Mouse (Mus musculus) embryo, embryonic 11 days (tissue): Measurements from ENCODE around the gene Plekhg6.

Experiments
- DNase-seq: peaks from one replicate; pipeline ENCODE4 v3.0.0-alpha.2; 2015

The Plekhg6 gene

DNA sequence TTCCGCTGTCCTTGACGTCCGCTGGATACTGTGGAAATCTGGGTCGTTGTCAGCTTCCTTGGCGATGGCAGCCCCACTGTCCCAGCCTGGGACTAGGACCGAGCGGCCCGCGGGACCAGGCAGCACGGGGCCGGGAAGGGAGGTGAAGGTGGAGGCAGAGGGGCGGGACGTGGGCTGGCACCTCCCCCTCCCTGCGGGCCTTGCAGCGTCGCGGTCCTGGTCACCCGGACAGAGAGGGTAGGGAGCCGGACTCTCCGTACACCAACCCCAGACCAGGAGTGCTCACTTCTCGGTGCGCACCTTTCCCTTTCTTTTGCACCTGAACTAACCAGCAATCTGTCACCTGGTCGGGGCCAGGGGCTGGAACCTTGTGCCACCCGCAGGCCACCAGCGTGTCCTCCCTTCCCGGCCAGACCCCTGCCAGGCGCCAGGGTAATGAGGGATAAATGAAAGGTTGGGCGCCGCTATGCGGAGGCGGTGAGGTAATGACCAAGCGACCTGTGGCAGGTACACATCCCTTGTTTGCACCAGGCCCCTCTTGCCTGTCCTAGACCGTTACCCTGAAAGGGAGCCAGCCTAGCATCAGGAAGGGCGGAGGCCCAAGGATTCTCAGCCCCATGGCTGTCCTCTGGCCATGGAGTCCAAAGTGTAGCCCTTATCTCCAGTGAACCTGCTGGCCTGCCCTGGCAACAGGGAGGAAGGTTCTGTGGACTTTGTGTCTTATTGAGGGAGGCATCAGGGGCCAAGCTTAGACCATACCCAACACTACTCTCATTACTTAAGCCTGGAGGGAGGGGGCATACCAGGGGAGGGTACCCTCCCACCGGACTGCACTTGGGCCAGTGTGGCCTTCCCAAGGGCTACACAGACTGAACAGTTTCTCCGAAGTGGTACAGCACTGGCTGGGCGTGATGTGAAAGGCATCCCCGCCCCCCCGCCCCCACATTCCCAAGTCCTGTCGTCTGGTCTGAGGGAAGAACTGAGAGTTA, at the start of gene Plekhg6:
TSS of gene Plekhg6 (minus strand) at position 422 of the 989 bp plus-strand sequence.
- DNase-seq = no peak

DNA sequence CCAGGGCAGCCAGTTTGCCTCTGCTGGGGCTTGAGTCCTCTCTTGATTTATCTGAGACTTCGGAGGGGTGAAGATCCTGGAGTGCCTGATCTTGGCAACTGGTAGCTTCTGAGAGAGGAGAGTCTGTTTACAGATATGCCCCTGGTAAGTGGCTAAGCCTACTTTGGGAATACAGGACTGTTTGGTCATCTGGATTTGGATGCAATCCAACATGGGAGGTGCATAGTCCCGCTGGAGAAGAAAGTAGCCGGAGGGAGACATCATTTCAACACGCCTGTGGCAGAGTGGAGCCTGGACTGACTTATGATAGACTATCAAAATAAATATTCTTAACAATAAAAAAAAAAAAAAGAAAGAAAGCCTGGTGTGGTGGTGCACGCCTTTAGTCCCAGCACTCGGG, 49.1 kb upstream of the Plekhg6 start:
- no peak for DNase-seq

DNA sequence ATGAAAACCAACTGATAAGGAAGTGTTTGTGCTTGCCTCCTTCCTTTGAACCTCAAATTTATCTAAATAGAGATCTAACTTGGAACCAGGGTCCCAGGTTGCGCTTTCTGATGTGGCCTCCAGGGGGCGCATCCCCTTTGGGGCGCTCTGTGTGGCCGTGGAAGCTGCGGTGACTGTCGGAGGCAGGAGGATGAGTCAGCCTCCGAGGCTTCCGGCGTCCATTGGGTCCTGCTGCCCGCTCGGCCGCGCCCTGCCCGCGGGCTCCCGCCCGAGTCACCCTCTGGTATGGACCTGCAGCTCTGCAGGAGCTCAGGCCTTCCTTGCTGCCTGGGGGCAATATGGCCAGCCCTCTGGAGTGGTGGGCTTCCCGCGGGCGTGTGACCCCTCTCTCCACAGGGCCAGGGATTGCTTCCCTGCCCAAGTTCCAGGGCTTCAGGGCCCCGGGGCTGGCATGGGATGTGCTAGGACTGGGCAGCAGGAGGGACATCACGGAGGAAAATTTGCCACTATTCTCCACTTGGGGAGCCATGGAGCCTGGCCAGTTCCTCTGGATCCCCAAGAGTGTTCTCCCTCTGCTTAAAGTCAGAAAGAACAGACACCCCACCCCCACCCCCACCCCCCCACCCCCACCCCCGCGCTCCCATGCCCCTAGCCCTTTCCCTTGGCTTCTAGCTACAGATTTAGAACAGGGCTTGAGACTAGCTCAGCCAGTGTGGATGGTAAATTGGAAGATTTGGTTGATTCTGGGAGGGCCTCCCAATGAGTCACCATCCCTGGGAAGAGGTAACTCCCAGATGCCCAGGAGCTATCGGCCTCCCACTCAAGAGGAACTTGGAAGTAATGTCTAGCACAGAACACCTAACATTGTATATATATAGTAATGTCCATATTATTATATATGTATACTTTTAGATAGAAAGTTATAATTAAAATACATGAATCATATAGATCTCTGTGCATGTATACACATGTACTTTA, 46.1 kb upstream of the Plekhg6 start:
- peak; percentile 90 for DNase-seq

DNA sequence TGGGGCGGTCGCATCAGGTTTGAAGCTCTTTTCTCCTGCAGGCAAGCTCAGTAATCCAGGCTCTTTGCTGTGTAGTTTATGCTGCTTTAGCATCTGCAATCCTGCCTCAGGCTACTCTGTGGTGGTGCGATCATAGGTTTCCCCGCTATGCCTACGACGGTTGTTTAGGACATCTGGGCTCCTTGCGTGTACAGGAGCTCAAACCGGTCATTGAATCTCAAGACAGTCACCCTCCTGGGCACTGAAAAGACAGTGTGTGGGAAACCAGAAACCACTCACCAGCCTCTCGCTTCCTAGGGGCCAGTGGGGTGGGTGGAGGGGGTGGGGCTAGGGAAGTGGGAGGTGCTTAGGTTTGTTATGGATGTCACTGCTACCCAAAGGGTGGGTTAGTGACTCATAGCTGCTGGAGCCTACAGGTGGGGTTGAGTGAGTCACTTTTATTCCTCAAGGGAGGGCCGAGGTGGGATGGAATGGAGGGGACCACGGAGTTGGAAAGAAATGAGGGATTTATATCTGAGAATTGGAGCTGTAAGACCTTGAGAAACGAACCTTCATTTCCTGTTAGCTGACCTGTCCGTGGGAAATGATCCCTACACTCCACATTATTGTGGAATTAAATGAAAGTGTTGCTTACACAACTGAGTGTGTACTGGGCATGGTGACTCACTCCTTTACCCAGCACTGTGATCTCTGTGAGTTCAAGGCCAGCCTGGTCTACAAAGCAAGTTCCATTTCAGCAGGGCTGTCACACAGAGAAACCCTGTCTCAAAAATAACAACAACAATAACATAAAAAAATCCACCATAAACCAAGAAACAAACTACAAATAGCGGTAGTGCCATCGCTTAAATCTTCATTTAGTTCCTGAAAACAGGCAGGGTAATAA, 44.9 kb upstream of the Plekhg6 start:
- DNase-seq = no peak

DNA sequence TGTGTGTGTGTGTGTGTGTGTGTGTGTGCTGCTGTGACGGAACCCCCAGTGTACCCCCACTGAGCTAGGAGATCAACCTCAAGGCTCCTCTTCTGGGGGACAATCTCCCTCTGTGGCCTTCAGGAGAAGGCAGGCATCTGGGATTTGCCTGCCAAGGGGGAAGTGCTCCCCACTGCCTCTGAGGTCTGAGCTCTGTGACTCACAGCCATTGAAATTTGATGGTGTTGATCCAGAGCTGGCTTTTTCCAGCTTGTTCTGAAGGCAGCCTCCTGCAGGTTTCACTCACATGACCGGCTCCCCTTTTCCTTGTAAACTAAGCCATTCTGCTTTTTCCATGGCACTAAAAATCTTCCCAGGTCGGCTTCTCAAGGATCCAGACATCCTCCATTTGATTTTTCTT, 43.6 kb upstream of the Plekhg6 start:
- DNase-seq = no peak

DNA sequence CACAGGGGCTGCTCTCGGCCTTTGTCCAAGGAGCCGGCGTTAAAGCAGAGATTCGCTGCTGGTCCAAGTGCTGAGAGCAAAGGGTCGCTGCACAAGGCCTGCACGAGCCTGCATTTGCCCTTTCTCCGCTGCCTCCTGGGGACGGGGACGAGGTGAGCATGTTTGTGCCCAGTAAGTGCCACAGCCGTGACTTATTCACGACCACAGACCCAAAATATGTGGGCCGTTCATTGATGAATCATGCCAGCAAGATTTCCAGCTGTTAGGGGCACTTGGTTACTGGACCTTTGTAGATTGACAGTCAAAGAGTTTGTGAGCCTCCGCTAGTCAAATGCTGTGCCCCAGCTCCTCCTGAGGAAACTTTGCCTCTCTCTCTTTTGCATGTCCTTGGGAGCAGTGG, 42.9 kb upstream of the Plekhg6 start:
- DNase-seq = no peak

DNA sequence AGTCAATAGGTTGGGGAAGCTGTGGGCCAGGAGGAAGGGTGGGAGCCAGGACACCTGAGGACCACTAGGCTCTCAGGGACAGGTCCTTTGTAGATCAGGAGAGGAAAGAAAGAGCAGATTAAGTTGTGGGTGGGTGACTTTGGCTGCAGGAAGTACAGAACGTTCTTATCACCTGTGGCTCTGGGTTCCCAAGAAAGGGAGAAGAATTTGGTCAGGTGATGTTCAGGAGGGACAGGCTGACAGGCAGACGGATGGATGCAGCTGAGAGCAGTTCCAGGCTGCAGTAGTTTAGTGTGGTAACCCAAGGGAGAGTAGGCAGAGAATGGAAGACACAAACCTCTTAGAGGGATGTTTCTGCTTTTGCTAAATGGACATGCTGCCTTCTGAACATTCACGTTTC, 42.5 kb upstream of the Plekhg6 start:
- DNase-seq = no peak

DNA sequence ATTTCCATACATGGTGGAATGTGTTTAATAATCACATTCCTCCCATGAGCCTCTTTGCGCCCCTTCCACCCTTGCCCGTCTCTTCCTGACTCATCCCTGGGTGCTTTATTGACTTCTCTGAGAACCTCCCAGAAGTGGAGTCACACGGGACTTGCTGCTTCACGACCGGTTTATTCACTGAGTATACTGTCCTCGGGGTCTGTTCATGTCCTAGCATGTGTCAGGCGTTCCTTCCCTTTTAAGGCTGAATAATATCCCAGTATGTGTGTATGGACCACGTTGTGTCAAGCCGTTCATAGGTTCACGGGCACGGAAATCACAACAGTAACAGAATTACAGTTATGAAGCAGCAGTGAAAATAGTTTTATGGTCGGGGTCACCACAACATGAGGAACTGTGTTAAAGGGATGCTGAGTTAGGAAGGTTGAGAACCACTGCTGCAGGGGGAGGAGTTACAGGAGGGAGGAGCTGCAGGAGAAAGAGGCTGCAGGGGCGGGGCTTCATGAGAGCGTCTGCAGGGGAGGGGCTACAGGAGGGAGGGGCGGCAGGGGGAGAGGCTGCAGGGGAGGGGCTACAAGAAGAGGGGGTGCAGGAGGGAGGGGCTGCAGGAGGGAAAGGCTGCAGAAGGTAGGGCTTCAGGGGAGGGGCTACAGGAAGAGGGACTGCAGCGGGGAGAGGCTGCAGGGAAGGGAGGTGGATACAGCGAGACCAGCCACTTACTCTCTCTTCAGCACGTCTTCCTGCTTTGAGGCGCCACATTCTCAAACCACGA, 41.6 kb upstream of the Plekhg6 start:
- peak; percentile 87 for DNase-seq

DNA sequence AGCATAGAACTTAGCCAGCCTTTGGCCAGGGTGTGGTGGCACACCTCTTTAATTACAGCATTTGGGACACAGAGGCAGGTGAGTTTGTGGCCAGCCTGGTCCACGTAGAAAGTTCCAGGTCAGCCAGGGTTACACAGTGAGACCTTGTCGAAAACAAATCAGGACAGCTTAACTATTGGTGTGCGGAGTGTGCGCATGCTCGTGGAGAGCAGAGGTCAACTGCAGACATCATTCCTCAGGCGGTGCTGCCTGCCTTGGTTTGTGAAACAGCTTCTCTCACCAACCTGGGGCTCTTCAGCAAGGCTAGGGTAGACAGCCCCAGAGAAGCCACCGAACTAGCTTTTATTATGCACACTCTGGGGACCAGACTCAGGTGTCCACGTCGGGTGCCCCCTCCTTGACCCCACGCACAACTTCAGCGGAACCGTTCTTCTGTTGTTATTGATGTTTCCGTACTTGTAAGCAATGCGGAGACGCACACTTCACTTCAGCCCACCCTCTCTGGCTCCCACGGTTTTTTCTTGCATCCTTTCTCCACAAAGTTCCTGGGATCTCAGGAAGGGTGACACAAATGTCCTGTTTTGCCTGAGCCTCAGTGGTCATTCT, 40.0 kb upstream of the Plekhg6 start:
- no peak for DNase-seq

DNA sequence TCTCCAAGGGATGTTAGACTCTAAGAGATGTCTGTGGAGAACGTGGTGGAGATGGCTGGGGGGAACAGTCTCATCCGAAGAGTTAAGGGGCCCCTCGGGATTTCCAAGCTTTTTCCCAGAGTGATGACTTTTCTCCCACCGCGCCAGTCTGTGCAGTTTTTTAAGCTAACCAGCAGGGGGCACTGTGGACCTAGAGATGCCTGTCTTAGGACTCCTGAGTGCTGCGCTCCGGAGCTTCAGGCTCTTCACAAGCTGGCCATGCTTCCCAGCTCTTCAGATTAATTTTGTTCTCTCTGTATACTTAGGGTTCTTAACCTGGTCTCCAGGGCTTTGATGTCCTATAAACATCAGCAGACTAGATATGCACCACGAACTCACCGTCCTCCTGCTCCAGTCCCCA, 38.2 kb upstream of the Plekhg6 start:
- peak; percentile 89 for DNase-seq

DNA sequence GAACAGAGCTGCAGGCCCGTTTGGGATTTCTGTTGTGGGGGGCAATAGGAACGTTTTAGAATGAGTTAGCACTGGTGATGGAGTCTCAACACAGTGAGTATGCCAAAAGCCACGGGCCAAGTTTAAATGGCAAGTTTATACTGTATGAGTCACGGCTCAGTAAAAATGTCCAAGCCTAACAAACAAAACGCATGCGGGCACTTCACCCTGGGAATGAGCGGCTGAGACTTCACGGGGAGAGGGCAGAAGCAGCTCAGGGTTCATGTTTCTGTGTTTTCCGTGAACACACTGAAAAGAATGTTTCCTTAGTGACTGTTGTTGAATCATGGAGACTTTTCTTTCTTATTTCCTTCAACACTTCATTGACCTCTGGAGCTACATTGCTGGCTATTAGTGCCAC, 32.7 kb upstream of the Plekhg6 start:
- DNase-seq = no peak

DNA sequence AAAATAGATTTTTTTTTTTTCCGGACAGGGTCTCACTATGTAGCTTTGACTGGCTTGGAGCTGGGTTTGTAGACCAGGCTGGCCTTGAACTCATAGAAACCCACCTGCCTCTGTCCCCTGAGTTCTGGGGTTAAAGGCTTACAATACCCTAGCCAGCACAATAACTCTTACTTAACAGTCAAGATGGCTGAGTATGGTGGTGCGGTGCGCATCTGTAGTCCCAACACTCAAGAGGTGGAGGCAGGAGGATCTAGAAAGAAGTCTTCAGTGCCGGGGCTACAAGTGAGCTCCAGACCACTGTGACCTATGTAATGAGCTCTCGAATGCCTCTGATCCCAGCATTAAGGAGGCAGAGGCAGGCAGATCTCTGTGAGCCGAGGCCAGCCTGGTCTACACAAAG, 31.1 kb upstream of the Plekhg6 start:
- DNase-seq = no peak

DNA sequence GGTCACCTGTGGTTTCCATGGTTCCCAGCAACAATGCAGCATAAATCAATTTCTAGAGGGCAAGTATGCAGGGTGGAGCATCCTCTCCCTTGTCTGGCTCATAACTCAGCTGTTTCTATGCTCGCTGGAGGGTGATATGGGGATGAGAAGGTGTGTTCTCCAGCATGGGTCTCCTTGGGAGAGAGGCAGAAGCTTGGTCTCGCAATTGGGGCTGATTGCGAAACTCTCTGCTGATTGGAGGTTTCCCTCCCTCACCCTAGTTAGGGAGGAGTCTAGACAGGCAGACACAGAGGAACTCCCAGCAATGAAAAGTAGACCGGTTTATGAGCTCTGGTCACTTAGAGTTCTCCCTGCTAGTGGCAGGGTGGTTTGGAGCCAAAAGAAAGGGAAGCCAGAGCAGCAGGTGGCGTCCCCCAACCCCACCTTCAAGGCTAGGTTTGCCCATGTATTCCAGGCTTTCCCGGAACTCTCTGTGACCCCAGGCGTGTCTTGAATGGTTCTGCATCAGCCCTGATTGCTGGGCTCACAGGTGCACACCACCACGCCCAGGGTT, 30.5 kb upstream of the Plekhg6 start:
- no peak for DNase-seq

DNA sequence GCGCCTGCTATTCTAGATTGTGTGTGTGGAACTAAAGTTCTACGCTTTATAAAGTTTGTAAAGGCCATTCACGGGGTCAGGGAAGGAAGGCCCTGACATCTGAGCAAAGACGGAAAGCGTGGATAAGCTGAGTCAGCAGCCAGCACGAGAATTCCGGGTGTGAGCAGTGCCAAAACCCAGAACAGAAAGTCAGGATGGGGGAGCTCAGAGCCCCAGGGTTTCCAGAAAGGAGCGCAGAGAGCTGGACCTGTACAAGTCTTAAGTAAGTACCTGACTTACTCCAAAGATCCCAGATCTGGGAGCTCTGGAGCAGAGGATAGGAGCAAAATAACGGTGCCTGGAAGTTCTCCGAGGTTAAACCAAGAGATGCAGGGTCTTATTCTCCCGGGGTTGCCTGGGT, 30.0 kb upstream of the Plekhg6 start:
- no peak for DNase-seq

DNA sequence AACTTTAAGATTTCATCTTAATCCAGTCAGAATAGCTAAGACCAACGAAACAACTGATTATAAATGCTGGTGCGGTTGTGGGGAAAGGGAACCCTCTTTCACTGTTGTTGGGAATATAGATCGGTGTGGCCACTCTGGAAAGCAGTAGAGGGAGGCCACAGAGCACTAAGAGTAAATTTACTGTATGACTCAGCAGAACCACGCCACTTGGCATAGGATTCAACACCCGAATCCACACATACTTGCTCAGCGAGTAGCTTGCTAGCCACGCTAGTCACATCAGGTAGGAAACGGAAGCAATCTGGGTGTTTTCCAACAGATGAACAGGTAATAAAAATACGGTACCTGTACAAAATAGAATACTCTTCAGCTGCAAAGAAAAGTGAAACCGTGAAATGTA, 27.1 kb upstream of the Plekhg6 start:
- DNase-seq = no peak

DNA sequence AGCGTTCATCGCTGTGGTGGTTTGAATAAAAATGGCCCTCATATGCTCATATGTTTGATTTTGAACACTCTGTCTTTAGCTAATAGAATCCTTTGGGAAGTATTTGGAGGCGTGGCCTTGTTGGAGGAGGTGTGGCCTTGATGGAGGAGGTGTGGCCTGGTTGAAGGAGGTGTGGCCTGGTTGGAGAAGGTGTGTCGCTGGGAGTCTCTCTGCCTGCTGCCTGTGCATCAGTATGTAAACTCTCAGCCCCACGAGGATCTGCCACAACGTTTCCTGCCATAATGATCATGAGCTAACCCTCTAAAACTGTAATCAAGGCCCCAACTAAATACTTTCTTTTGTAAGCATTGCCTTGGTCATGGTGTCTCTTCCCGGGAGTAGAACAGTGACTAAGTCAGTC, 26.6 kb upstream of the Plekhg6 start:
- no peak for DNase-seq

DNA sequence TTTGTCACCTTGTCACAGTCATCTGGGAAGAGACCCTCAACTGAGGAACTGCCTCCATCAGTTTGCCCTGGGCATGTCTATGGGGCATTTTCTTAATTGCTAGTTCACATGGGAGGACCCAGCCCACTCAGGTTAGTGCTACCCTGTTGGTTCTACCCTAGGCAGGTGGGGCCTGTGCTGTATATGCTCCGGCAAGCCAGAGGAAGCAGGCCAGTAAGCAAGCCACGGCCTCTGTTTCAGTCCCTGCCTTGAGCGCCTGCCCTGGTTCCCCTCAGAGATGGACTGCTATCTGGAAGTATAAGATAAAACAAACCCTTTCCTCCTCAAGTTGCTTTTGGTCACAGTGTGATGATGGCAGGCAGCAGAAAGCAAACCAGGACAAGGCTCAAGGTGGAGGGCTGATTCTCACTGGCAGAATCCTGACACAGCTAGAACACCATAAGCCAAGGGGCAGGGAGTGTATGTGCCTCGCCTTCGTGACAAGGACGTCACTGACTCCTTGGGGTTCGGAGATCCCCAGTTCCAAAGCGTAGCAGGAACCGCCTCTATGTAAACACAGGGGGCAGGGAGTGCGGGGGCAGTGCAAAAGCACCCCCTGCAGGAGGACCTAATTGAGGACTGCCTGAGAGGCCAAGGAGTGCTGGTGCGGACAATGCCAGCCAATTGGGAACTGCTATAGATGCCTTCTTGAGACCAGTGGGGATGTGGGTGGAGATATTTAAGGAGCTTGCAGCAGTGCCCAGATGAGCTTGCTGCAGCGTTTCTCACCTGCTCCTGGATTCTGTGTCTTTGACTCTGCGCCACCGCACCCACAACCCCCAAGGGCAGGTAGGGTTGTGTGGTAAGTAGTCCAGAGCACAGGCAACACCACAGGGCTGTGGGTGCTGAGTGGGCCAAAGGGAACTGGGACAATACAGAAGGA, 25.1 kb upstream of the Plekhg6 start:
- DNase-seq = no peak

DNA sequence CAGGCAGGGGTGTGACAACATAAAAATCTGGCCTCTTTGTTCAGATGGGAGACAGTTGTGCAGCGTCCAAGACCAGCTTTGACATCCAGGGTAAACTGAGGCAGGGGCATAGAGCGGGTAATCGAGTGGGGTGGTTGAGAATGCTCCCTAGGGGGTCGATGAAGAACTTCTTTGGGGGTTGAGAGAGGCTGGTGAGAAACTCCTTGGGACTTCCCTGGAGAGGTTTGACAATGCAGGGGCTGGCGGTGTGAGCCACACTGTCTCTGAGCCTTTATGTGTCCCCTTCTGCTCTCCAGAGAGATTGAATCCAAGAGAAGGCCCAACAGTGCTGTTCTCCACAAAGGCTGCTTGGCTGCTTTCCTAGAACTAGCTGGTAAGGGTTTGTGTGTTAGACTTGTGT, 9.3 kb upstream of the Plekhg6 start:
- DNase-seq = no peak

DNA sequence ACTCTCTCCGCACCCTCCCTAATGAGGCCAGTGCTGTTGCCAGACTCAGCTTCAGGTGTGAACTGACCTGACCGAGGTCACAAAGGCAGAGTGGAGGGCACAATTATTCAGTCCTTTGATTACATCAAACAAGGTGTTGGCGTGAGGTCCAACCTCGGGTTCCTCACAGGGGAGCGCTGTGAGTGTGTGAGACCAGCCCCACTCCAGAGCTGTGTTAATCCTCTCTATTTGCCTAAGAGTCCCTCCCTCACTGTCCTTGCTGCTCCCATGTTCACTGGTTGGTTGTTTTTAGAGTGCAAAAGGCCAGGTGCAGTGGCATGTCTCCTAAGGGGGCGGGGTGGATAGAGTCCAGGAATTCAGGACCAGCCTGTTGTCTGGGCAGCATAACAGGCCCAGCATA, 5.5 kb upstream of the Plekhg6 start:
- DNase-seq = no peak
